Mouse (Mus musculus) C2C12 (cell line): ENCODE measurements at regions not wholly inside any gene's neighbourhood (a gene's known extent, or its start where the extent isn't known, plus 50 kb on each side); places are given as distances from the start of the nearest gene placed in this dataset.

Experiments used
- CEBPB ChIP-seq: IDR thresholded peaks from one replicate; pipeline ENCODE4 v1.6.1; 2011; ENCODE audit warnings: low read depth, mild to moderate bottlenecking, control low read depth, moderate library complexity
- CTCF ChIP-seq: IDR thresholded peaks from one replicate; pipeline ENCODE4 v1.5.1; 2011; ENCODE audit not compliant: control insufficient read depth, insufficient read depth, insufficient read length
- FOSL1 ChIP-seq: IDR thresholded peaks from one replicate; pipeline ENCODE4 v1.8.0; 2011; ENCODE audit warnings: mild to moderate bottlenecking, low read length; ENCODE audit not compliant: poor library complexity, insufficient read depth, severe bottlenecking
- MAX ChIP-seq: IDR thresholded peaks from one replicate; pipeline ENCODE4 v1.6.1; 2011; ENCODE audit warnings: mild to moderate bottlenecking, control low read depth
- MYOD1 ChIP-seq: IDR thresholded peaks from one replicate; pipeline ENCODE4 v1.6.1; 2011; ENCODE audit warnings: low read depth; ENCODE audit not compliant: control insufficient read depth, insufficient read length
- MYOG ChIP-seq: IDR thresholded peaks from one replicate; pipeline ENCODE4 v1.6.1; 2011; ENCODE audit not compliant: control insufficient read depth, insufficient read length; ENCODE audit errors: extremely low read depth
- USF1 ChIP-seq: IDR thresholded peaks from one replicate; pipeline ENCODE4 v1.6.1; 2011; ENCODE audit warnings: low read depth, mild to moderate bottlenecking, control low read depth, moderate library complexity

- TF ChIP-seq MAX (no peak), CTCF (no peak), CEBPB (no peak), MYOG (no peak), MYOD1 (no peak), USF1 (no peak), FOSL1 (no peak)
These were observed 70.6 kb upstream of the Xpo1 start for GRCm38 (mm10) chr11:23185211-23185610.
